Mouse (Mus musculus): ENCODE data around the gene Hist1h3f.

Hist1h3f gene

DNA sequence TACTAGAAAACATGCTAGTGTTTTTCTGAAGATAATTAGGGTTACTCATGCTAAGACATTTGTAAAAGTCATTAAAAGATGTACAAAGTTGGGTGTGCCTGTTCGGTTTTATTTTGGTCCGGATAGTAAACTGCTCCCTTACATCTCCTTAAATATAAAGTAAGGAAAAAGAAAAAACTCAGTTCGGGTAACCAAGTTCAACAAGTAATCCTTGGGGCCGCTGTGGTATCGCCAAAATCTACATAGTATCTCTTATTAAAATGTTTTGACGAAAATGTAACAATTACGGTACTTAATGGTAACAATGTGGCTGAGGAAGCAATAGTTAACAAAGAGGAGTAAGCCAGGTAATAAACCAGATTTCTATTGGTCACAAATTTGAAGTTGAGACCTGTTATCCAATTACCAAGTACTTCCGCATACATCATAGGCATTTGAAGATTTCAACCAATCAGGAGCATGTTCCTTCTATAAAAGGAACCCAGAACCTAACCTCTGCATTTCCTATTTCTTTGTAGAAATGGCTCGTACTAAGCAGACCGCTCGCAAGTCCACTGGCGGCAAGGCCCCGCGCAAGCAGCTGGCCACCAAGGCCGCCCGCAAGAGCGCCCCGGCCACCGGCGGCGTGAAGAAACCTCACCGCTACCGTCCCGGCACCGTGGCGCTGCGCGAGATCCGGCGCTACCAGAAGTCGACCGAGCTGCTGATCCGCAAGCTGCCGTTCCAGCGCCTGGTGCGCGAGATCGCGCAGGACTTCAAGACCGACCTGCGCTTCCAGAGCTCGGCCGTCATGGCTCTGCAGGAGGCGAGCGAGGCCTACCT is at the start of gene Hist1h3f:
Hist1h3f (plus strand) TSS at position 88 of the 822 bp plus-strand sequence.
- DNase-seq (ENCODE audit: low read depth), result peak; percentile 94

DNA sequence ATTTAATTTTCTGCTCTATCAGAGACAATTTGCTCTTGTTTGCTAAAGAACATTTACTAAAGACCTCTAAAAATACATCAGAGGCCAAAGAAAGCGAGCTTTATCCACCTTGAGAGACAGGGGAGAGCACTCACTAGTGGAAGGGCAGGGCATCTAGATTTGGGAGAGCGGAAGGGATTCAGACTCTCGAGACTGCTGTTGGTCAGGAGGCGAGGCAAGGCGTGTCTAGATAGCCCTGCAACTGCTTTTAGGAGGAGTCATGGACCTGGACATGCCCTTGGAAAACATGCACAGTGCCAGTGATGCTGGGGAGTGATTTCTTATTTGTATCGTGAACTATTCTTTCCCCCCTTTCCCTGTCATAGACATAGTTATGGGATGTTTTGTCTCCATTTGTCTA is 48.3 kb upstream of the Hist1h3f start:
- DNase-seq (ENCODE audit: low read depth), result no peak

- no peak for DNase-seq (ENCODE audit: low read depth)
Observed at GRCm38 (mm10) chr13:23497656-23498321, 46.1 kb upstream of the Hist1h3f start.

GRCm38 (mm10) chr13:23498653-23499052 is 45.2 kb upstream of the Hist1h3f start:
- DNase-seq (ENCODE audit: low read depth), result no peak

- no peak for DNase-seq (ENCODE audit: low read depth)
Observed at GRCm38 (mm10) chr13:23499943-23500342, 43.9 kb upstream of the Hist1h3f start.

GRCm38 (mm10) chr13:23500424-23501200 is 43.2 kb upstream of the Hist1h3f start:
- peak; percentile 73 for DNase-seq (ENCODE audit: low read depth)

- DNase-seq (ENCODE audit: low read depth), result no peak
Observed at GRCm38 (mm10) chr13:23501511-23501910, 42.3 kb upstream of the Hist1h3f start.

DNA sequence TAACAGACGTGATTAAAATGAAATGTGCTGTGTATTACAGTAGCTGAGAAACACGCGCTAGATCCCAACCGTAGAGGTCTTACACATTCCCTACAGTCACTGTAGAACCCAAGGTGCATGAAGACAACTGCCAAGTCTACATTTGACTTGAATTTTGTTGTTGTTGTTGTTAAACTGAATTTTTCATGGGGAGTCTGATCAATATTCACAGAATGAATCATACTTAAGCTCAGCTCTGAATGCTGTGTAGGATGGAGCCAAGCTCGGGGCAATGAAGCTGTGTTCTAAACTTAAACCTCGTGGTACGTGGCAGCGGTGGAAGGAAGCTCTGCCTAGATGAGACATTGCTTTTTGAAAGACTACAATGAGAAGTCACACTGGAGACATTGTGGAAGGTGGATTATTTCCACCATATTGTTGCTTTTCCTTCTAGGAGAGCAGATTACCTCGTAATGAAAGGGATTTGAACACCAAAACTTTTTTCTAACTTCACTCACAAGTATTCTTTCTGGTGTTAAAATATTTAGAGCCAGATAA is 41.8 kb upstream of the Hist1h3f start:
- DNase-seq (ENCODE audit: low read depth), result no peak

DNA sequence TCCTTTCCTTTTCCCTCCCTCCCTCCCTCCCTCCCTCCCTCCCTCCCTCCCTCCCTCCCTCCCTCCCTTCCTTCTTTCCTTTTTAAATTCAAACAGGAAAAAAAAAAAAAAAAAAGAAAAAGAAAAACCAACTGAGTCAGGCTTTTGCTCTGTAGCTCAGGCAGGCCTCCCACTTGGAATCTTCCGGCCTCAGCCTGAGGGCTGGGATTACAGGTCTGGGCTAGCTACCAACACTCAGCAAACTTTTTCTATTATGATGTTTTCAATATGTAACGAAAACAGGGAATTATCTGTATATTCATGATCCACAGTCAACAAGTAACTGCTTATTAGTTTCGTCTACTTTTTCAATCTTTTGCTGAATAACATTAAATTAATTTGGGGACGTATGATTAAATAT is 40.9 kb upstream of the Hist1h3f start:
- no peak for DNase-seq (ENCODE audit: low read depth)

DNA sequence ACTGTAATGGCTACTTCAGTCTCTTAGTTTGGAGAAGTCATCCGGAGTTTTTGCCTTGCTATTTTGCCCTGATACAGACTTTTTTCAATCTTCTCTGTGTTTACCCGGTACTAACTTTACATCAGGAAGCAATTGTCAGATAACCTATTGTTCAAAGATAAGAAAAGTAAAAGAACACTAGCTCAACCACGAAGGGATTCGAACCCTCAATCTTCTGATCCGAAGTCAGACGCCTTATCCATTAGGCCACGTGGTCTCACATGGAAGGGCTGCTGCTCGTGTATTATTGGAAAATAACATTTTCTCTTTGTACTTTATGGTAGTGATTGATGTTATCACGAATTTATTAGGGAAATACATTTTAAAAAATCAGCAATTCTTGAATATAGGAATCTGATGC is 40.1 kb upstream of the Hist1h3f start:
- DNase-seq (ENCODE audit: low read depth), result no peak

GRCm38 (mm10) chr13:23505662-23506345 is 38.0 kb upstream of the Hist1h3f start:
- DNase-seq (ENCODE audit: low read depth), result no peak

DNA sequence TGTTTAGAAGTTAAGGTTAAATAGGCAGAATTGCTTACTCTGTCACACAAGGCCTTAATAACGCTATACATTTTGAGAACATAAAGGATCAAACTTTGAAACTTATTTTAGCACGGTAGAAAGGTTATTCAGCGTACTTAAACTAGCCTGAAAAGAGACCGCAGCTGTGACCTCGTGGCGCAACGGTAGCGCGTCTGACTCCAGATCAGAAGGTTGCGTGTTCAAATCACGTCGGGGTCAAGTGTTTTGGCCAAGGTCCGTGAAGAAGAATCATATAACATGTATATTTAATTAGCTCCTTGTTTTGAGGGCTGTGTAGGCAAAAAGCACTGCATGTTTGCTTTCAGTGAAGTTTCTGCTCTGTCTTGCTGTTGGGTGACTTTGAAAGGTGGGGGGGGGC is 37.5 kb upstream of the Hist1h3f start:
- DNase-seq (ENCODE audit: low read depth), result no peak

DNA sequence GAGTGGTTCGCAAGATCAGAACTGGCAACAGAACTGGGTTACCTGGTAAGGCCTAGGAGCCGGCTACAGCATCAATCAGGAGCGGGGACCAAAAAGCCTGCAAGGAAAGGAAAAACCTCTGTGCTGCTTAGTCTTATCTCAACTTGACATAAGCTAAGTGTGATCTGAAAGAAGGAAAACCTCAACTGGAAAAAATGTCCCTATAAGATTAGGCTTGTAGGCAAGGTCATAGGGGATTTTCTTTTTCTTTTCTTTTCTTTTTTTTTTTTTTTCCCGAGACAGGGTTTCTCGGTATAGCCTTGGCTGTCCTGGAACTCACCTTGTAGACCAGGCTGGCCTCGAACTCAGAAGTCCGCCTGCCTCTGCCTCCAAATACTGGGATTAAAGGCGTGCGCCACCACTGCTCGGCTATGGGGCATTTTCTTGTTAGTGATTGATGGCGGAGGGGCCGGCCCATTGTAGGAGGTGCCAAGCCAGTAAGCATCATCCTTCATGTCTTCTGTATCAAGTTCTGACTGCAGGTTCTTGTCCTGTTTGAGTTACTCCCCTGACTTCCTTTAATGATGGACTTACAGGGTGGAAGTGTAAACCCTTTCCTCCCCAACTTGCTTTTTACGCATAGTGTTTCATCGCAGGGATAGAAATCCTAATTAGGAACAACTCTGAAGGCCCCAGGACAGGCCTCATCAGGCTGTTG is 36.9 kb upstream of the Hist1h3f start:
- no peak for DNase-seq (ENCODE audit: low read depth)

DNA sequence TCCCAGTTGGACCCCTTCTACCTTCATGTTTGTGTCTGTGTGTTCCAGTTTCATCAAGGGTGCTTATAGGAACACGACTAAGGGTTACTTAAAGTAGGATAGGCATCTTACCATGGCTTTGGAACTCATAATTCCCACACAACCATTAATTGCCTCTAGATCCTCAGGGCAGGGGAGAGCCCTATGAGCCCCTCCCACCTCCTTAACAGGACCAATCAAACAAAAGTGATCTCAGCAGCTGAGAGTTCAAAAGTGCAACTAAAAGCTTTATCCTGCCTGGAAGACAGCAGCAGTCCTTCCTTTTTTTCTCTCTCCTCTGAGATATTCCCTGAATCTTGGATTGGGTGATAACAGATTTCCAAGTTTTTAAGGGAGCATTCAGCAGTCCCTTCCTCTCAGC is 33.7 kb upstream of the Hist1h3f start:
- DNase-seq (ENCODE audit: low read depth), result no peak

DNA sequence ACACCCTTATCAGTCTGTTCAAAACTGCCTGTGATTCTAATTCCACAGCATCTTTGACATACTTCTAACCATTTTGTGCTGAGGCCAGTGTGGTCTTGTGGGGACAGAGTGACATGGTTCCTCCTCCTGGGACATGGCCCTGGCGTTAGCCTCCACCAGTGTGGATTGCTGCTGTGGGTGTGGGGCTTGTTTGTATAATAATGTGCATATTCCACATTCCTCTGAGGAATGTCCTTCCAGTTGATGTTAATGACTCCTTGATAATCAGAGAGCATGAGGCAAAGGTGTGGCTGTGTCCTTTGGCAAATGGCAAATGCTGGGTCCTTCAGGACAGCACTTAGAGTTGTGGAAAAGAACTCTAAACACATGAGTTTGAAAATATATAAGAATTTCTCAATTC is 30.3 kb upstream of the Hist1h3f start:
- DNase-seq (ENCODE audit: low read depth), result no peak

- DNase-seq (ENCODE audit: low read depth), result no peak
Observed at GRCm38 (mm10) chr13:23515281-23515680, 28.6 kb upstream of the Hist1h3f start.

- DNase-seq (ENCODE audit: low read depth), result no peak
Observed at GRCm38 (mm10) chr13:23515826-23516620, 27.8 kb upstream of the Hist1h3f start.

DNA sequence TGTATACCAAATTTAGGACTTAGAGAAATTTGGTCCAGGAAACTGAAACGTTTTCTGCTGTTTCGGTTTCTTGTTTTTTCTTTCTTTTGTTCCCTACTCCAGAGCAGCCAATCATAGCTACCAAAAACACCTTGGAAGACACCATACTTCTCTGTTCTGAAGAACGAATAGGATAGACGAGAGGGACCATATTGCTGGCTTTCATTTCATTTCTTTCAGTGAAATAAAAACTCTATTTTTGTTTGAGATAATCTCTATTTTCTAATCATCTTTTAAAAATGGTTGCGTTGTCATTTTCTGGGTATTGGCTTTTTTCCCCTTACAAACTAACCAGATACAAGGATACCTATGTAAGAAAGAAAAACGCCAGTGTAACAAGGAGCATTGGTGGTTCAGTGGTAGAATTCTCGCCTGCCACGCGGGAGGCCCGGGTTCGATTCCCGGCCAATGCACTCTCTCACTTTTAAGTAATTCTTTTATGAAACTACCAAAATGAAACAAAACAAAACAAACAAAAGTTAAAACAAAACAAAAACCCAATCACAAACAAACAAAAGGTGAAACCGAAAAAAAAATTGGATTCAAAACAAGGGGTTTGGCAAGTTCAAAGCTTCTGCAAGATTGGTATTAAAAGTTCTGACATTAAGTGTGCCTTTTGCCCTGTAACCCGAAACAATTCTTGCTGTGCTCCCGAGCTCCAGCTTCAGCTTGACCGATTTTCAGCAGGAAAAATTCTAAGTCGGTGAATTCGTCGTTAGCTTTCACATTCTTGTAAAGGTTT is 26.8 kb upstream of the Hist1h3f start:
- DNase-seq (ENCODE audit: low read depth), result no peak

GRCm38 (mm10) chr13:23517603-23518294 is 26.1 kb upstream of the Hist1h3f start:
- DNase-seq (ENCODE audit: low read depth), result peak; percentile 83

Data from c-Kit-positive CD71-negative TER-119-negative erythroid progenitor cells, embryonic 14.5 days (primary cell).